Mouse (Mus musculus): ENCODE data around the gene Sh3d19. TPM values are rescaled to one million over a fixed set of nuclear protein-coding genes. Genes with fewer than 3 reads are reported as not detected.
A peak's percentile ranks its signal among the peaks of the same experiment; 100 is the strongest.

The Sh3d19 gene
- polyA plus RNA-seq, 1 experiment, result 5.7 TPM

GRCm38 (mm10) chr3:85952696-85953283 lies 18.1 kb upstream of the Sh3d19 start:
- no peak overlapping the region for H3K4me3 ChIP-seq (ENCODE audit: insufficient read depth, poor library complexity, severe bottlenecking)
- peak; percentile 98 for TF ChIP-seq MYOD1 (IDR thresholded peaks at IDR 0.05; ENCODE audit: control insufficient read depth, insufficient read length, low read depth)
- TF ChIP-seq USF1 (IDR thresholded peaks at IDR 0.05; ENCODE audit: low read depth), result no peak
- H3ac ChIP-seq (ENCODE audit: control insufficient read depth, insufficient read length, low read depth), result no peak overlapping the region
- H3K36me3 ChIP-seq (ENCODE audit: control insufficient read depth, insufficient read depth), result no peaks in the 10 kb centered on the region
- no peaks in the 10 kb centered on the region for H3K27me3 ChIP-seq (ENCODE audit: control insufficient read depth, insufficient read depth, insufficient read length)
- H3K79me2 ChIP-seq (ENCODE audit: control insufficient read depth, insufficient read depth), result no peaks in the 10 kb centered on the region
- H3K79me3 ChIP-seq (ENCODE audit: low read depth), result no peaks in the 10 kb centered on the region

DNA sequence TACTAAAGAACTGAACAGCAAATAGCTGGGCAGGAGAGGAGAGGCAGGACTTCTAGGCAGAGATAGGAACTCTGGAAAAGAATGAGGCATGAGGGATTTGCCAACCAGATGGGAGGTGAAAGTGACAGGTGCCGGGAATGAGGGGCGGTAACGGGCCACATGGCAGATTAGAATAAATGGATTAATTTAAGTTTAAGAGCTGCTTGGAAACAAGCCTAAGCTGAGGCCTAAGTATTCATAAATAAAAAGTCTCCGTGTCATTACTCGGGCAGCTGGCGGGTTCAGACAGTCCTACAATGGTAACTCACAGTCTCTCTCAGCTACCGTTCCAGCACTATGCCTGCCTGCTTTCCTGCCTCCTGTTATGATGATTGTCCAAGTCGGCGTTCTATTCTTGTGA lies 15.6 kb upstream of the Sh3d19 start:
- Histone ChIP-seq H3K36me3 (ENCODE audit: control insufficient read depth, insufficient read depth) (no peaks in the 10 kb centered on the region), H3K79me2 (ENCODE audit: control insufficient read depth, insufficient read depth) (no peaks in the 10 kb centered on the region), H3K27me3 (ENCODE audit: control insufficient read depth, insufficient read depth, insufficient read length) (no peaks in the 10 kb centered on the region), H3ac (ENCODE audit: control insufficient read depth, insufficient read length, low read depth) (no peak overlapping the region), H3K4me3 (ENCODE audit: insufficient read depth, poor library complexity, severe bottlenecking) (no peak overlapping the region), H3K79me3 (ENCODE audit: low read depth) (no peaks in the 10 kb centered on the region)
- TF ChIP-seq FOSL1 (IDR thresholded peaks at IDR 0.05; ENCODE audit: insufficient read depth, low read length, poor library complexity, severe bottlenecking) (no peak), CEBPB (IDR thresholded peaks at IDR 0.05; ENCODE audit: low read depth) (no peak), MAX (IDR thresholded peaks at IDR 0.05) (no peak), CTCF (IDR thresholded peaks at IDR 0.05; ENCODE audit: control insufficient read depth, insufficient read depth, insufficient read length) (no peak), MYOD1 (IDR thresholded peaks at IDR 0.05; ENCODE audit: control insufficient read depth, insufficient read length, low read depth) (no peak), USF1 (IDR thresholded peaks at IDR 0.05; ENCODE audit: low read depth) (no peak), MYOG (IDR thresholded peaks at IDR 0.05; ENCODE audit: control insufficient read depth, extremely low read depth, insufficient read length) (no peak)

GRCm38 (mm10) chr3:85955704-85956103 lies 15.2 kb upstream of the Sh3d19 start:
- no peaks in the 10 kb centered on the region for H3K27me3 ChIP-seq (ENCODE audit: control insufficient read depth, insufficient read depth, insufficient read length)
- no peak overlapping the region for H3ac ChIP-seq (ENCODE audit: control insufficient read depth, insufficient read length, low read depth)
- no peaks in the 10 kb centered on the region for H3K79me2 ChIP-seq (ENCODE audit: control insufficient read depth, insufficient read depth)
- H3K79me3 ChIP-seq (ENCODE audit: low read depth), result no peaks in the 10 kb centered on the region
- H3K4me3 ChIP-seq (ENCODE audit: insufficient read depth, poor library complexity, severe bottlenecking), result no peak overlapping the region
- TF ChIP-seq FOSL1 (IDR thresholded peaks at IDR 0.05; ENCODE audit: insufficient read depth, low read length, poor library complexity, severe bottlenecking), result no peak
- no peak for TF ChIP-seq CEBPB (IDR thresholded peaks at IDR 0.05; ENCODE audit: low read depth)
- no peak for TF ChIP-seq MAX (IDR thresholded peaks at IDR 0.05)
- no peak for TF ChIP-seq MYOG (IDR thresholded peaks at IDR 0.05; ENCODE audit: control insufficient read depth, extremely low read depth, insufficient read length)
- TF ChIP-seq CTCF (IDR thresholded peaks at IDR 0.05; ENCODE audit: control insufficient read depth, insufficient read depth, insufficient read length), result no peak
- no peak for TF ChIP-seq MYOD1 (IDR thresholded peaks at IDR 0.05; ENCODE audit: control insufficient read depth, insufficient read length, low read depth)
- TF ChIP-seq USF1 (IDR thresholded peaks at IDR 0.05; ENCODE audit: low read depth), result no peak
- no peaks in the 10 kb centered on the region for H3K36me3 ChIP-seq (ENCODE audit: control insufficient read depth, insufficient read depth)

- Histone ChIP-seq H3K79me2 (ENCODE audit: control insufficient read depth, insufficient read depth) (no peaks in the 10 kb centered on the region), H3ac (ENCODE audit: control insufficient read depth, insufficient read length, low read depth) (no peak overlapping the region), H3K79me3 (ENCODE audit: low read depth) (no peaks in the 10 kb centered on the region), H3K27me3 (ENCODE audit: control insufficient read depth, insufficient read depth, insufficient read length) (no peaks in the 10 kb centered on the region), H3K4me3 (ENCODE audit: insufficient read depth, poor library complexity, severe bottlenecking) (no peak overlapping the region), H3K36me3 (ENCODE audit: control insufficient read depth, insufficient read depth) (no peaks in the 10 kb centered on the region)
- TF ChIP-seq CTCF (IDR thresholded peaks at IDR 0.05; ENCODE audit: control insufficient read depth, insufficient read depth, insufficient read length), result no peak
- TF ChIP-seq USF1 (IDR thresholded peaks at IDR 0.05; ENCODE audit: low read depth), result no peak
- no peak for TF ChIP-seq CEBPB (IDR thresholded peaks at IDR 0.05; ENCODE audit: low read depth)
- no peak for TF ChIP-seq MYOD1 (IDR thresholded peaks at IDR 0.05; ENCODE audit: control insufficient read depth, insufficient read length, low read depth)
- TF ChIP-seq MAX (IDR thresholded peaks at IDR 0.05), result no peak
- TF ChIP-seq FOSL1 (IDR thresholded peaks at IDR 0.05; ENCODE audit: insufficient read depth, low read length, poor library complexity, severe bottlenecking), result no peak
- TF ChIP-seq MYOG (IDR thresholded peaks at IDR 0.05; ENCODE audit: control insufficient read depth, extremely low read depth, insufficient read length), result no peak
Measured at GRCm38 (mm10) chr3:85959669-85960068, 11.2 kb upstream of the Sh3d19 start.

- Histone ChIP-seq H3K27me3 (ENCODE audit: control insufficient read depth, insufficient read depth, insufficient read length) (no peaks in the 10 kb centered on the region), H3K79me2 (ENCODE audit: control insufficient read depth, insufficient read depth) (no peaks in the 10 kb centered on the region), H3K4me3 (ENCODE audit: insufficient read depth, poor library complexity, severe bottlenecking) (no peak overlapping the region), H3ac (ENCODE audit: control insufficient read depth, insufficient read length, low read depth) (no peak overlapping the region), H3K79me3 (ENCODE audit: low read depth) (no peaks in the 10 kb centered on the region), H3K36me3 (ENCODE audit: control insufficient read depth, insufficient read depth) (no peaks in the 10 kb centered on the region)
- TF ChIP-seq MYOG (IDR thresholded peaks at IDR 0.05; ENCODE audit: control insufficient read depth, extremely low read depth, insufficient read length), result no peak
- TF ChIP-seq MAX (IDR thresholded peaks at IDR 0.05), result peak; percentile 46
Measured at GRCm38 (mm10) chr3:85961134-85961533, 9.8 kb upstream of the Sh3d19 start.

GRCm38 (mm10) chr3:85965479-85965878 lies 5.4 kb upstream of the Sh3d19 start:
- H3ac ChIP-seq (ENCODE audit: control insufficient read depth, insufficient read length, low read depth), result no peak overlapping the region
- TF ChIP-seq MAX (IDR thresholded peaks at IDR 0.05) (no peak), FOSL1 (IDR thresholded peaks at IDR 0.05; ENCODE audit: insufficient read depth, low read length, poor library complexity, severe bottlenecking) (no peak), CEBPB (IDR thresholded peaks at IDR 0.05; ENCODE audit: low read depth) (no peak), USF1 (IDR thresholded peaks at IDR 0.05; ENCODE audit: low read depth) (no peak), MYOG (IDR thresholded peaks at IDR 0.05; ENCODE audit: control insufficient read depth, extremely low read depth, insufficient read length) (no peak), CTCF (IDR thresholded peaks at IDR 0.05; ENCODE audit: control insufficient read depth, insufficient read depth, insufficient read length) (no peak), MYOD1 (IDR thresholded peaks at IDR 0.05; ENCODE audit: control insufficient read depth, insufficient read length, low read depth) (no peak)
- H3K4me3 ChIP-seq (ENCODE audit: insufficient read depth, poor library complexity, severe bottlenecking), result no peak overlapping the region
- no peaks in the 10 kb centered on the region for H3K27me3 ChIP-seq (ENCODE audit: control insufficient read depth, insufficient read depth, insufficient read length)
- no peaks in the 10 kb centered on the region for H3K79me3 ChIP-seq (ENCODE audit: low read depth)
- H3K79me2 ChIP-seq (ENCODE audit: control insufficient read depth, insufficient read depth), result no peaks in the 10 kb centered on the region
- no peaks in the 10 kb centered on the region for H3K36me3 ChIP-seq (ENCODE audit: control insufficient read depth, insufficient read depth)

Data from C2C12 (cell line).